Mouse (Mus musculus) MEL (cell line): ENCODE data around the gene Tsku. TPM values are rescaled to one million over a fixed set of nuclear protein-coding genes. Genes with fewer than 3 reads are reported as not detected.

ENCODE experiments used
- DNase-seq: peaks from one replicate; pipeline ENCODE4 v3.0.0; 2011; ENCODE audit warnings: low read depth, low spot score
- H3K27ac ChIP-seq: 2 replicates; pipeline ENCODE4 v1.5.1; 2012; ENCODE audit warnings: low read depth, mild to moderate bottlenecking, control low read depth, low read length, moderate library complexity; ENCODE audit not compliant: control insufficient read depth
- H3K27me3 ChIP-seq, 2 experiments: fragments of 150-350 bp in 1 of 2; sonication (generic) in 1 of 2; 2 replicates each; pipeline ENCODE4 v1.6.1; 2012; ENCODE audit warnings: low read length in 2 of 2, mild to moderate bottlenecking in 2 of 2, improper control_type of control experiment in 1 of 2, moderate library complexity in 1 of 2; ENCODE audit not compliant: insufficient read depth in 2 of 2, control insufficient read depth in 1 of 2
- H3K36me3 ChIP-seq, 2 experiments: 2 replicates each; pipeline ENCODE4 v1.6.1; 2012 to 2014; ENCODE audit warnings: low read length in 2 of 2, improper control_type of control experiment in 1 of 2, inconsistent platforms in 1 of 2, mild to moderate bottlenecking in 1 of 2; ENCODE audit not compliant: insufficient read depth in 2 of 2, control insufficient read depth in 1 of 2
- H3K4me1 ChIP-seq, 2 experiments: fragments of 150-350 bp in 1 of 2; sonication (generic) in 1 of 2; 2 replicates each; pipeline ENCODE4 v1.6.1; 2012; ENCODE audit warnings: low read length in 2 of 2, improper control_type of control experiment in 1 of 2, mild to moderate bottlenecking in 1 of 2; ENCODE audit not compliant: insufficient read depth in 2 of 2, control insufficient read depth in 1 of 2
- H3K4me3 ChIP-seq, 2 experiments: fragments of 150-350 bp in 1 of 2; sonication (generic) in 1 of 2; 2 replicates each; pipeline ENCODE4 v1.5.1; 2012; ENCODE audit warnings: low read depth in 2 of 2, low read length in 2 of 2, mild to moderate bottlenecking in 2 of 2, moderate library complexity in 2 of 2, control low read depth in 1 of 2, improper control_type of control experiment in 1 of 2; ENCODE audit not compliant: control insufficient read depth in 1 of 2, insufficient read depth in 1 of 2
- H3K79me2 ChIP-seq: 2 replicates; pipeline ENCODE4 v1.6.1; 2012; ENCODE audit warnings: mild to moderate bottlenecking, low read length, moderate library complexity; ENCODE audit not compliant: control insufficient read depth, poor library complexity, insufficient read depth
- H3K9ac ChIP-seq: 2 replicates; pipeline ENCODE4 v1.6.1; 2012; ENCODE audit warnings: low read depth, mild to moderate bottlenecking, control low read depth, low read length, moderate library complexity; ENCODE audit not compliant: control insufficient read depth, poor library complexity, severe bottlenecking
- H3K9me3 ChIP-seq: fragments of 150-350 bp; sonication (generic); replicated peaks from 2 replicates; pipeline ENCODE4 v1.6.1; 2012; ENCODE audit warnings: mild to moderate bottlenecking, low read length, improper control_type of control experiment, moderate library complexity; ENCODE audit not compliant: insufficient read depth
- BHLHE40 ChIP-seq: IDR thresholded peaks from 2 replicates; pipeline ENCODE4 v1.6.1; 2012; ENCODE audit warnings: low read depth, mild to moderate bottlenecking, inconsistent platforms, low read length, improper control_type of control experiment, borderline replicate concordance
- CHD2 ChIP-seq: IDR thresholded peaks from 2 replicates; pipeline ENCODE4 v1.6.1; 2011; ENCODE audit warnings: low read length, improper control_type of control experiment
- EP300 ChIP-seq, 2 experiments: IDR thresholded peaks; 2 replicates each; pipeline ENCODE4 v1.6.1; 2011; ENCODE audit warnings: improper control_type of control experiment in 2 of 2, low read length in 2 of 2, low read depth in 1 of 2, mild to moderate bottlenecking in 1 of 2
- GABPA ChIP-seq: IDR thresholded peaks from 2 replicates; pipeline ENCODE4 v1.6.1; 2012; ENCODE audit warnings: low read depth, mild to moderate bottlenecking, inconsistent platforms, low read length, improper control_type of control experiment, moderate library complexity
- GATA1 ChIP-seq: IDR thresholded peaks from 2 replicates; pipeline ENCODE4 v1.6.1; 2011; ENCODE audit warnings: low read depth, low read length, improper control_type of control experiment
- HCFC1 ChIP-seq: IDR thresholded peaks from 2 replicates; pipeline ENCODE4 v1.6.1; 2012; ENCODE audit warnings: low read depth, mild to moderate bottlenecking, inconsistent platforms, low read length, improper control_type of control experiment, moderate library complexity
- KAT2A ChIP-seq: conservative IDR thresholded peaks from 2 replicates; pipeline ENCODE4 v1.6.1; 2012; ENCODE audit warnings: low read depth, low read length, improper control_type of control experiment, inconsistent platforms
- MAFK ChIP-seq: IDR thresholded peaks from 2 replicates; pipeline ENCODE4 v1.6.1; 2011; ENCODE audit warnings: low read depth, mild to moderate bottlenecking, low read length, improper control_type of control experiment, borderline replicate concordance
- MAX ChIP-seq: IDR thresholded peaks from 2 replicates; pipeline ENCODE4 v1.6.1; 2011; ENCODE audit warnings: low read length, improper control_type of control experiment
- MAZ ChIP-seq: IDR thresholded peaks from 2 replicates; pipeline ENCODE4 v1.6.1; 2012; ENCODE audit warnings: low read depth, mild to moderate bottlenecking, inconsistent platforms, low read length, improper control_type of control experiment
- MEF2A ChIP-seq: IDR thresholded peaks from 2 replicates; pipeline ENCODE4 v1.6.1; 2014; ENCODE audit warnings: low read depth, mild to moderate bottlenecking, inconsistent platforms, low read length, improper control_type of control experiment; ENCODE audit not compliant: poor library complexity, insufficient replicate concordance, severe bottlenecking; ENCODE audit errors: extremely low read depth
- MXI1 ChIP-seq: IDR thresholded peaks from 2 replicates; pipeline ENCODE4 v1.6.1; 2011; ENCODE audit warnings: mild to moderate bottlenecking, low read depth, low read length, improper control_type of control experiment
- MYB ChIP-seq: IDR thresholded peaks from 2 replicates; pipeline ENCODE4 v1.6.1; 2011; ENCODE audit warnings: mild to moderate bottlenecking, low read depth, low read length, improper control_type of control experiment
- MYC ChIP-seq: IDR thresholded peaks from 2 replicates; pipeline ENCODE4 v1.6.1; 2011; ENCODE audit warnings: low read depth, mild to moderate bottlenecking, low read length, improper control_type of control experiment, moderate library complexity
- NELFE ChIP-seq: IDR thresholded peaks from 2 replicates; pipeline ENCODE4 v1.6.1; 2011; ENCODE audit warnings: low read depth, low read length, improper control_type of control experiment
- NRF1 ChIP-seq: IDR thresholded peaks from 2 replicates; pipeline ENCODE4 v1.6.1; 2014; ENCODE audit warnings: low read depth, mild to moderate bottlenecking, inconsistent platforms, low read length, improper control_type of control experiment, moderate library complexity; ENCODE audit not compliant: poor library complexity, insufficient read depth, severe bottlenecking
- POLR2A ChIP-seq, 2 experiments: IDR thresholded peaks; 2 replicates each; pipeline ENCODE4 v1.6.1; 2011 to 2012; ENCODE audit warnings: low read length in 2 of 2, mild to moderate bottlenecking in 2 of 2, control low read depth in 1 of 2, improper control_type of control experiment in 1 of 2, low read depth in 1 of 2, moderate library complexity in 1 of 2; ENCODE audit not compliant: control insufficient read depth in 1 of 2, insufficient read depth in 1 of 2, poor library complexity in 1 of 2
- RCOR1 ChIP-seq: IDR thresholded peaks from 2 replicates; pipeline ENCODE4 v1.6.1; 2012; ENCODE audit warnings: low read depth, mild to moderate bottlenecking, inconsistent platforms, low read length, improper control_type of control experiment
- SMC3 ChIP-seq: IDR thresholded peaks from 2 replicates; pipeline ENCODE4 v1.6.1; 2011; ENCODE audit warnings: low read depth, low read length, improper control_type of control experiment
- USF1 ChIP-seq: IDR thresholded peaks from 2 replicates; pipeline ENCODE4 v1.6.1; 2014; ENCODE audit warnings: low read depth, mild to moderate bottlenecking, inconsistent platforms, low read length, improper control_type of control experiment, moderate library complexity
- ZC3H11A ChIP-seq: IDR thresholded peaks from 2 replicates; pipeline ENCODE4 v1.6.1; 2012; ENCODE audit warnings: low read depth, mild to moderate bottlenecking, inconsistent platforms, low read length, improper control_type of control experiment
- ZKSCAN1 ChIP-seq: IDR thresholded peaks from 2 replicates; pipeline ENCODE4 v1.6.1; 2012; ENCODE audit warnings: low read depth, mild to moderate bottlenecking, inconsistent platforms, low read length, improper control_type of control experiment, moderate library complexity
- polyA plus RNA-seq, 2 experiments: library from polyadenylated mRNA; stranded (reverse) in 1 of 2; unstranded in 1 of 2; fragments of >175 nt in 1 of 2; fragments of >200 nt in 1 of 2; gene quantifications; 2 replicates each; pipeline versions ENCODE4 v1.2.1 to v1.2.4; 2012; ENCODE audit warnings: low replicate concordance in 2 of 2, low read depth in 1 of 2; ENCODE audit not compliant: insufficient read length in 2 of 2, insufficient read depth in 1 of 2, missing spikeins in 1 of 2
- total RNA-seq: library from RNA; depleted of rRNA; stranded (reverse); fragments of 300-350 nt; gene quantifications from 2 replicates; pipeline ENCODE4 v1.2.3, GENCODE M21; 2012

Tsku gene
- total and polyA plus RNA-seq, 3 experiments = 0.12 to 0.99 TPM; not detected in 1

GRCm38 (mm10) chr7:98359951-98360620, 1.0 kb downstream of the Tsku start:
- peak overlapping the region in 1 of 2 experiments; percentile 65; a peak in 3 of 4 replicates for H3K4me3 ChIP-seq
- no peaks in the 10 kb centered on the region for H3K36me3 ChIP-seq
- H3K27ac ChIP-seq = no peak overlapping the region
- no peaks in the 10 kb centered on the region for H3K79me2 ChIP-seq
- peaks cover 0 to 3% of the 10 kb centered on the region in 2 experiments; a peak in 3 of 4 replicates for H3K27me3 ChIP-seq
- no peak overlapping the region for H3K9ac ChIP-seq
- H3K9me3 ChIP-seq = no peaks in the 10 kb centered on the region
- TF ChIP-seq MYB (no peak), USF1 (no peak), ZC3H11A (no peak), RCOR1 (no peak), POLR2A (IDR thresholded peaks at IDR 0.05; ENCODE audit: control insufficient read depth in 1 of 2, insufficient read depth in 1 of 2, low read depth in 1 of 2, low read length in 2 of 2, poor library complexity in 1 of 2) (no peak), KAT2A (no peak), ZKSCAN1 (no peak), MAZ (no peak), CHD2 (no peak), BHLHE40 (no peak), NELFE (no peak), GATA1 (no peak)
- TF ChIP-seq, all 39 proteins: peak for 0
- no peak for DNase-seq
- no peaks in the 10 kb centered on the region for H3K4me1 ChIP-seq

GRCm38 (mm10) chr7:98358016-98358415, 3.1 kb downstream of the Tsku start:
- H3K27ac ChIP-seq = no peak overlapping the region
- H3K9ac ChIP-seq = no peak overlapping the region
- H3K9me3 ChIP-seq = no peaks in the 10 kb centered on the region
- TF ChIP-seq MXI1 (no peak), RCOR1 (no peak), POLR2A (IDR thresholded peaks at IDR 0.05; ENCODE audit: control insufficient read depth in 1 of 2, insufficient read depth in 1 of 2, low read depth in 1 of 2, low read length in 2 of 2, poor library complexity in 1 of 2) (no peak), NELFE (no peak), HCFC1 (no peak)
- TF ChIP-seq, all 39 proteins: peak for 0
- Histone ChIP-seq H3K4me3 (no peak overlapping the region), H3K79me2 (no peaks in the 10 kb centered on the region), H3K4me1 (no peaks in the 10 kb centered on the region), H3K36me3 (no peaks in the 10 kb centered on the region), H3K27me3 (peaks cover 0 to 3% of the 10 kb centered on the region in 2 experiments; a peak in 3 of 4 replicates)
- no peak for DNase-seq

GRCm38 (mm10) chr7:98357324-98357723, 3.8 kb downstream of the Tsku start:
- Histone ChIP-seq H3K27ac (no peak overlapping the region), H3K36me3 (no peaks in the 10 kb centered on the region), H3K79me2 (no peaks in the 10 kb centered on the region), H3K4me3 (no peak overlapping the region), H3K4me1 (no peaks in the 10 kb centered on the region), H3K9ac (no peak overlapping the region), H3K27me3 (peaks cover 0 to 3% of the 10 kb centered on the region in 2 experiments; a peak in 1 of 4 replicates), H3K9me3 (no peaks in the 10 kb centered on the region)
- TF ChIP-seq EP300 (IDR thresholded peaks at IDR 0.05; ENCODE audit: low read depth in 1 of 2, low read length in 2 of 2) = no peak
- TF ChIP-seq MYB = no peak
- TF ChIP-seq MYC = no peak
- TF ChIP-seq SMC3 = no peak
- TF ChIP-seq BHLHE40 = no peak
- no peak for TF ChIP-seq CHD2
- TF ChIP-seq MAX = no peak
- no peak for TF ChIP-seq MAFK
- TF ChIP-seq NRF1 = no peak
- no peak for TF ChIP-seq GABPA
- TF ChIP-seq MEF2A = no peak
- no peak for DNase-seq
